Mouse (Mus musculus): Measurements from ENCODE around the gene Lilra6. TPM values are rescaled to one million over a fixed set of nuclear protein-coding genes. Genes with fewer than 3 reads are reported as not detected.

Lilra6 gene
- 100 to 1,000 TPM in 1 of 2 experiments, 10 to 100 TPM in 1; 96.6 to 110 TPM for total RNA-seq (2023)

GRCm38 (mm10) chr7:3915387-3915786 lies at the start of gene Lilra6:
Gene Lilra6 (minus strand): TSS chr7:3915503.

GRCm38 (mm10) chr7:3898036-3898590 lies 17.2 kb downstream of the Lilra6 start, which contains the start of gene Gm14548:
Gene Gm14548 (minus strand): TSS chr7:3898120.

Other genes with a start within 250 kb of the Lilra6 start
- 1 to 10 TPM; 5.3 to 6.4 TPM for gene Leng1, start 249.7 kb downstream of the Lilra6 start, total RNA-seq (2023)
- 10 to 100 TPM; 27.7 to 33.0 TPM for gene Tmc4, start 237.9 kb downstream of the Lilra6 start, total RNA-seq (2023)
- gene Tsen34, start 222.6 kb downstream of the Lilra6 start, total RNA-seq (2023) = 10 to 100 TPM; 40.3 to 41.9 TPM
- 100 to 1,000 TPM; 170 to 176 TPM for gene Mboat7, start 222.0 kb downstream of the Lilra6 start, total RNA-seq (2023)
- gene Rps9, start 211.5 kb downstream of the Lilra6 start, total RNA-seq (2023) = 1,000 to 10,000 TPM; 1,138 to 1,142 TPM
- gene Pirb, start 195.1 kb downstream of the Lilra6 start, total RNA-seq (2023) = 100 to 1,000 TPM; 301 to 340 TPM
- 10 to 100 TPM; 72.3 to 84.3 TPM for gene Gm15448, start 89.8 kb downstream of the Lilra6 start, total RNA-seq (2023)
- 10 to 100 TPM; 57.5 to 77.0 TPM for gene Pira2, start 70.5 kb downstream of the Lilra6 start, total RNA-seq (2023)
- 100 to 1,000 TPM in 1 of 2 experiments, 10 to 100 TPM in 1; 98.1 to 121 TPM for gene Gm14548, start 17.4 kb downstream of the Lilra6 start, total RNA-seq (2023)
- 10 to 100 TPM; 19.7 to 21.3 TPM for gene Lair1, start 147.7 kb upstream of the Lilra6 start, total RNA-seq (2023)
- not detected for gene Ttyh1, start 203.9 kb upstream of the Lilra6 start, total RNA-seq (2023)
- gene Leng8, start 221.5 kb upstream of the Lilra6 start, total RNA-seq (2023) = 100 to 1,000 TPM; 169 to 184 TPM
- gene Leng9, start 234.9 kb upstream of the Lilra6 start, total RNA-seq (2023) = 1 to 10 TPM; 8.0 to 9.9 TPM
- gene Cdc42ep5, start 249.4 kb upstream of the Lilra6 start, total RNA-seq (2023) = not detected

All from neutrophil, adult 83 days (primary cell).